Mouse (Mus musculus) C2C12 (cell line): ENCODE data around the gene Ccdc103.

ENCODE experiments used
- CEBPB ChIP-seq: IDR thresholded peaks from one replicate; pipeline ENCODE4 v1.6.1; 2011; ENCODE audit warnings: low read depth, mild to moderate bottlenecking, control low read depth, moderate library complexity
- CTCF ChIP-seq: IDR thresholded peaks from one replicate; pipeline ENCODE4 v1.5.1; 2011; ENCODE audit not compliant: control insufficient read depth, insufficient read depth, insufficient read length

GRCm38 (mm10) chr11:102887433-102887832 lies 6.4 kb downstream of the Ccdc103 start:
- TF ChIP-seq CEBPB (no peak), CTCF (no peak)
